Mouse (Mus musculus) heart, embryonic 11.5 days (tissue): ENCODE measurements around the gene Adgrl3. TPM values are rescaled to one million over a fixed set of nuclear protein-coding genes. Genes with fewer than 3 reads are reported as not detected.

Source experiments
- ATAC-seq: fragments of 200-750 bp; cut with Nextera tagmentation; replicated peaks from 2 replicates; pipeline ENCODE4 v1.8.0; 2017; ENCODE audit warnings: moderate library complexity; ENCODE audit not compliant: insufficient number of reproducible peaks, low FRiP score, low TSS enrichment
- H3K27ac ChIP-seq: fragments of 300-500 bp; sonication (generic); 2 replicates; pipeline ENCODE4 v1.5.1; 2014; ENCODE audit warnings: mild to moderate bottlenecking, low read depth, low read length
- H3K27me3 ChIP-seq: fragments of 300-500 bp; sonication (generic); 2 replicates; pipeline ENCODE4 v1.6.1; 2014; ENCODE audit warnings: mild to moderate bottlenecking, low read length, mixed read lengths; ENCODE audit not compliant: control insufficient read depth, insufficient read depth
- H3K36me3 ChIP-seq: fragments of 300-500 bp; sonication (generic); 2 replicates; pipeline ENCODE4 v1.6.1; 2014; ENCODE audit warnings: mild to moderate bottlenecking, low read length, moderate library complexity, mixed read lengths; ENCODE audit not compliant: control insufficient read depth, insufficient read depth
- H3K4me1 ChIP-seq: fragments of 300-500 bp; sonication (generic); 2 replicates; pipeline ENCODE4 v1.6.1; 2014; ENCODE audit warnings: low read length; ENCODE audit not compliant: control insufficient read depth, insufficient read depth
- H3K4me2 ChIP-seq: fragments of 300-500 bp; sonication (generic); 2 replicates; pipeline ENCODE4 v1.6.1; 2014; ENCODE audit warnings: mild to moderate bottlenecking, moderate library complexity
- H3K4me3 ChIP-seq: fragments of 300-500 bp; sonication (generic); 2 replicates; pipeline ENCODE4 v1.5.1; 2014; ENCODE audit warnings: low read depth, low read length
- H3K9ac ChIP-seq: fragments of 300-500 bp; sonication (generic); 2 replicates; pipeline ENCODE4 v1.6.1; 2014; ENCODE audit warnings: mild to moderate bottlenecking, low read depth, low read length, moderate library complexity
- H3K9me3 ChIP-seq: fragments of 300-500 bp; sonication (generic); replicated peaks from 2 replicates; pipeline ENCODE4 v1.6.1; 2016; ENCODE audit warnings: low read length; ENCODE audit not compliant: control insufficient read depth
- WGBS: fragments of 180-500 bp; shearing (Covaris S2); extraction: QIAGEN DNeasy Blood & Tissue Kit; methylation state at CpG from one replicate; pipeline ENCODE4 v1.1.7; 2014; ENCODE audit not compliant: insufficient replicate concordance; 5-methylcytosine and 5-hydroxymethylcytosine counted together
- polyA plus RNA-seq: library from polyadenylated mRNA; unstranded; fragments of >200 nt; fragmentation: Nextera tagmentation; extraction: Ambion mirVana; gene quantifications from 2 replicates; pipeline ENCODE4 v1.2.1, GENCODE M21; 2014

The Adgrl3 gene
- polyA plus RNA-seq, 1 experiment from 2014 or later, result 9.9 TPM

DNA sequence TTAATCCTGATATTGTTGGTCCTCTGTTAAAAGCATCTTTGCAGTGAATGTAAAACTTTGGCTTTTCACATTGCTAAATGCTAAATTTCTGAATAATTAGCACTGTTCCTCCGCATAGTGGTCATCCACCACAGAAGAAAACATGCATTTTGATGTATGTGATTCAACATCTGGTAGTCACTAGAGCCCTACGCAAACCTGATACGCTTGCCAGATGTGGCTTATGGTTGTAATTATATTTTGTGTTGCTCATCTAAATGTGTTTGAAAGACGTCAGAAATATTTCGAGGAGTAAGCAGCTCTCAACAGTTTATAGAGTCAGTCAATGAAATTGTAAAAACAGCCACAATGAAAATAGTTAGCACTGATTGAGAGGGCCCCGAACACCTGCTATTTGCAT is 204.5 kb downstream of the Adgrl3 start:
- no peak overlapping the region for H3K4me3 ChIP-seq
- WGBS, result 84% methylated on average over 6 of the region's 6 CpGs
- no peaks in the 10 kb centered on the region for H3K27me3 ChIP-seq
- no peaks in the 10 kb centered on the region for H3K36me3 ChIP-seq
- H3K9ac ChIP-seq, result no peak overlapping the region
- no peak for ATAC-seq
- H3K4me1 ChIP-seq, result no peaks in the 10 kb centered on the region
- H3K27ac ChIP-seq, result no peak overlapping the region
- H3K4me2 ChIP-seq, result no peak overlapping the region
- no peaks in the 10 kb centered on the region for H3K9me3 ChIP-seq

- WGBS, result 86% methylated on average over 2 of the region's 2 CpGs
- no peaks in the 10 kb centered on the region for H3K27me3 ChIP-seq
- H3K4me2 ChIP-seq, result no peak overlapping the region
- no peak overlapping the region for H3K4me3 ChIP-seq
- H3K9me3 ChIP-seq, result no peaks in the 10 kb centered on the region
- no peak overlapping the region for H3K27ac ChIP-seq
- no peaks in the 10 kb centered on the region for H3K4me1 ChIP-seq
- no peak overlapping the region for H3K9ac ChIP-seq
- no peak for ATAC-seq
- no peaks in the 10 kb centered on the region for H3K36me3 ChIP-seq
Measured at GRCm38 (mm10) chr5:81225486-81225885, 205.5 kb downstream of the Adgrl3 start.

- no peak overlapping the region for H3K4me2 ChIP-seq
- no peak overlapping the region for H3K27ac ChIP-seq
- no peak overlapping the region for H3K9ac ChIP-seq
- no peaks in the 10 kb centered on the region for H3K4me1 ChIP-seq
- H3K36me3 ChIP-seq, result no peaks in the 10 kb centered on the region
- H3K9me3 ChIP-seq, result no peaks in the 10 kb centered on the region
- H3K27me3 ChIP-seq, result no peaks in the 10 kb centered on the region
- no peak overlapping the region for H3K4me3 ChIP-seq
- ATAC-seq, result no peak
Measured at GRCm38 (mm10) chr5:81227256-81227655, 207.3 kb downstream of the Adgrl3 start.

GRCm38 (mm10) chr5:81248724-81249123 is 228.8 kb downstream of the Adgrl3 start:
- no peak overlapping the region for H3K27ac ChIP-seq
- H3K4me3 ChIP-seq, result no peak overlapping the region
- no peaks in the 10 kb centered on the region for H3K36me3 ChIP-seq
- no peaks in the 10 kb centered on the region for H3K27me3 ChIP-seq
- H3K9me3 ChIP-seq, result no peaks in the 10 kb centered on the region
- WGBS, result 70% methylated on average over 5 of the region's 5 CpGs
- H3K4me2 ChIP-seq, result no peak overlapping the region
- no peaks in the 10 kb centered on the region for H3K4me1 ChIP-seq
- no peak for ATAC-seq
- no peak overlapping the region for H3K9ac ChIP-seq

GRCm38 (mm10) chr5:81256091-81256490 is 236.2 kb downstream of the Adgrl3 start:
- H3K9ac ChIP-seq, result no peak overlapping the region
- WGBS, result 86% methylated on average over 3 of the region's 3 CpGs
- H3K36me3 ChIP-seq, result no peaks in the 10 kb centered on the region
- ATAC-seq, result no peak
- H3K27ac ChIP-seq, result no peak overlapping the region
- H3K4me3 ChIP-seq, result no peak overlapping the region
- H3K9me3 ChIP-seq, result no peaks in the 10 kb centered on the region
- H3K4me1 ChIP-seq, result no peaks in the 10 kb centered on the region
- no peak overlapping the region for H3K4me2 ChIP-seq
- H3K27me3 ChIP-seq, result no peaks in the 10 kb centered on the region

GRCm38 (mm10) chr5:81269689-81270088 is 249.8 kb downstream of the Adgrl3 start:
- Histone ChIP-seq H3K27ac (no peak overlapping the region), H3K36me3 (no peaks in the 10 kb centered on the region), H3K27me3 (no peaks in the 10 kb centered on the region), H3K9me3 (no peaks in the 10 kb centered on the region), H3K4me2 (no peak overlapping the region), H3K4me3 (no peak overlapping the region), H3K9ac (no peak overlapping the region), H3K4me1 (no peaks in the 10 kb centered on the region)
- 69% methylated on average over 3 of the region's 3 CpGs for WGBS
- ATAC-seq, result no peak

GRCm38 (mm10) chr5:81275346-81276047 is 255.6 kb downstream of the Adgrl3 start:
- H3K4me2 ChIP-seq, result no peak overlapping the region
- ATAC-seq, result no peak
- H3K4me1 ChIP-seq, result no peaks in the 10 kb centered on the region
- no peaks in the 10 kb centered on the region for H3K27me3 ChIP-seq
- no peak overlapping the region for H3K27ac ChIP-seq
- no peak overlapping the region for H3K9ac ChIP-seq
- H3K4me3 ChIP-seq, result no peak overlapping the region
- WGBS, result 69% methylated on average over 6 of the region's 6 CpGs
- no peaks in the 10 kb centered on the region for H3K9me3 ChIP-seq
- H3K36me3 ChIP-seq, result no peaks in the 10 kb centered on the region

DNA sequence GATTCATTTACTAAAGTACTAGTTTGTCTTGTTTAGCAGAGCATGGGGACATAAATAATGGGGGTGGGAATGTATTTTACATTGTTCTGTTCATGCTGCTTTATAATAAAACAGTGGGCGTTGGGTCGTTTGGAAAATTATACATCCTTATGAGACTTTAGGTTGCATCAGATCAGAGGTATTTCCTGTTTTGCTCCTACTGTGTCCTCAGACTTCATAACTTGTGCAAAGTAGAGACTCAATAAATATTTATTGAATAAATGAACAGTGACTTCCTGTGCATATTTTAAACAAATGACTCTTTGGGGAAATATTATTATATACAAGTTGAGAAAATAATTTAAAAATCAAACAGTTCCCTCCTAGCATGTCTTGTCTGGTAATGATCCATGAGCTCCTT is 259.3 kb downstream of the Adgrl3 start:
- H3K4me2 ChIP-seq, result no peak overlapping the region
- 64% methylated on average over 2 of the region's 2 CpGs for WGBS
- no peak for ATAC-seq
- no peak overlapping the region for H3K4me3 ChIP-seq
- H3K9ac ChIP-seq, result no peak overlapping the region
- no peaks in the 10 kb centered on the region for H3K9me3 ChIP-seq
- no peaks in the 10 kb centered on the region for H3K36me3 ChIP-seq
- H3K27ac ChIP-seq, result no peak overlapping the region
- H3K27me3 ChIP-seq, result no peaks in the 10 kb centered on the region
- no peaks in the 10 kb centered on the region for H3K4me1 ChIP-seq

DNA sequence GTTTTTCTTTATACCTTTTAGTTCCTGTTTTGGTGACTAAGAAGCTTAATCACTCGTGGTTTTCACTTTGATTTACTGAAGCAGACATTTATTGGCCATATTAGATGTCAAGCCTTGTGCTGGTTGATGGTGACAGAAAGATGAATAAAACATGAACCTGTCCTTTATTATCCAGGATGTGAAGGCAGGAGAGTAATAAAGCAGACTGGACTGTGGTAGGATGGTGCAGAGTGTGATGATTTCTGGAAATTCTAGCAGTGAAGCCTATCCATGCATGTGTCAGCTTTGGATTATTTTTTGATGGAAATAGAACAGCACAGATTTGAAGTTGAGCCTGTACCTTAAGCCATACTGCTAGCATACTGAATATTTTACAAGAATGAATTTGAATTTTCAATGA is 265.7 kb downstream of the Adgrl3 start:
- WGBS, result 59% methylated on average over 1 of the region's 1 CpGs
- Histone ChIP-seq H3K4me2 (no peak overlapping the region), H3K9me3 (no peaks in the 10 kb centered on the region), H3K36me3 (no peaks in the 10 kb centered on the region), H3K4me3 (no peak overlapping the region), H3K9ac (no peak overlapping the region), H3K27ac (no peak overlapping the region), H3K27me3 (no peaks in the 10 kb centered on the region), H3K4me1 (no peaks in the 10 kb centered on the region)
- no peak for ATAC-seq
